Mouse (Mus musculus) lung, adult 2 months (tissue): ENCODE measurements at regions not wholly inside any gene's neighbourhood (a gene's known extent, or its start where the extent isn't known, plus 50 kb on each side); places are given as distances from the start of the nearest gene placed in this dataset.

Experiments
- CTCF ChIP-seq: fragments of 200-500 bp; IDR thresholded peaks from 2 replicates; pipeline ENCODE4 v1.5.1; 2011; ENCODE audit warnings: mild to moderate bottlenecking, low read length, control low read depth; ENCODE audit not compliant: insufficient read depth
- POLR2A ChIP-seq: fragments of 200-500 bp; IDR thresholded peaks from 2 replicates; pipeline ENCODE4 v1.6.1; 2011; ENCODE audit warnings: low read depth, mild to moderate bottlenecking, control low read depth, low read length, borderline replicate concordance; ENCODE audit errors: extremely low read depth

GRCm38 (mm10) chr10:96337797-96338608, 201.6 kb downstream of the Gm5426 start:
- TF ChIP-seq CTCF (no peak), POLR2A (no peak)
